Mouse (Mus musculus): Measurements from ENCODE around the gene Plekhm1.

DNA sequence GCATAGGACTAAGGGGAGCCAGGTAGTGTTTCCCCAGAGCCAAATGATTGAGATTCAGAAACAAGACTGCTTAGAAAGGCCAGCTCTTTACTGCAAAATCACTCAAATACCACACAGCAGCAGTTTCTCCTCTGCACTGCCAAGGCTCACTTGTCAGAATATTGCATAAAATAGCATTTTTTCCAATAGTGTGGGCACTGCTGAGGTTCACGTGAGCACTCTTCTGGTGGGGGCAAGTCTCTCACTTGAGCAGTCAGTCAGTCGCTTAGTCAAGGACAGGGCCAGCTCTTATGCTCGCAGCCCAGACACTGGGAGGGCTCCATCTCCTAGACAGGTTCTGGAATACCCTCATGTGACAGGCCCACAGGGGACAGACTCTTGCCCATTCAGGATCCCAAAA is 47.5 kb downstream of the Plekhm1 start:
- TF ChIP-seq MAFK (IDR thresholded peaks at IDR 0.05; ENCODE audit: borderline replicate concordance, low read depth, low read length): no peak
- no peak for TF ChIP-seq ZMIZ1 (IDR thresholded peaks at IDR 0.05; ENCODE audit: low read depth, low read length)
- no peak for TF ChIP-seq ZC3H11A (IDR thresholded peaks at IDR 0.05; ENCODE audit: low read depth, low read length)
- no peak for TF ChIP-seq HCFC1 (IDR thresholded peaks at IDR 0.05; ENCODE audit: low read depth, low read length)
- no peak for TF ChIP-seq CTCF (IDR thresholded peaks at IDR 0.05 in 2 of 3, conservative IDR thresholded peaks at IDR 0.05 in 1 of 3; ENCODE audit: control insufficient read depth in 1 of 3, insufficient read depth in 1 of 3, low read depth in 2 of 3, low read length in 3 of 3, poor library complexity in 1 of 3, severe bottlenecking in 1 of 3)
- TF ChIP-seq POLR2A (IDR thresholded peaks at IDR 0.05; ENCODE audit: control insufficient read depth in 1 of 2, insufficient read depth in 1 of 2, low read depth in 1 of 2, low read length in 2 of 2, poor library complexity in 1 of 2): no peak
- no peak for TF ChIP-seq RCOR1 (IDR thresholded peaks at IDR 0.05; ENCODE audit: low read depth, low read length)
- no peak for TF ChIP-seq MAX (IDR thresholded peaks at IDR 0.05; ENCODE audit: low read length)
- TF ChIP-seq SMC3 (IDR thresholded peaks at IDR 0.05; ENCODE audit: low read depth, low read length): no peak

Measured in MEL (cell line).